Mouse (Mus musculus): ENCODE results near the gene Faap100.

Gene Faap100

DNA sequence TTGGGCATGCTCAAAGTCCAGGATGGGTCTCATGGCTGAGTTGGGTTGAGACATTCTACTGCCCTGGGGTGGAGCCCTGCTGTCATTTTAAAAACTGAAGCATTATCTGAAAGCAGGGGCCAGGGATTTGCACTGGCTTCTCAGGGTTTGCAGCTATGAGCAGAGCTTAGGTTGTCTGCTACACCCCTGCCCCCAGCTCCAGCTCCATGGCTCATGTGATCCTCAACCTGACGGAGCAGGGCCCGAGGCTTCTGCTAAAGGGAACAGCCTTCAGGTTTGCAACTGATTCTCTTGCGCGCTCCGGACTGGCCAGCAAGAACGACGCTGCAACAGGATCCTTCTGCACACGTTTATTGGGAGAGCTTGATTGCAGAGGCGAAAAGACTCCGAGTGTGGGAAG lies 58.4 kb downstream of the Faap100 start:
- no peak for DNase-seq (ENCODE audit: low spot score in 2 of 2)

DNA sequence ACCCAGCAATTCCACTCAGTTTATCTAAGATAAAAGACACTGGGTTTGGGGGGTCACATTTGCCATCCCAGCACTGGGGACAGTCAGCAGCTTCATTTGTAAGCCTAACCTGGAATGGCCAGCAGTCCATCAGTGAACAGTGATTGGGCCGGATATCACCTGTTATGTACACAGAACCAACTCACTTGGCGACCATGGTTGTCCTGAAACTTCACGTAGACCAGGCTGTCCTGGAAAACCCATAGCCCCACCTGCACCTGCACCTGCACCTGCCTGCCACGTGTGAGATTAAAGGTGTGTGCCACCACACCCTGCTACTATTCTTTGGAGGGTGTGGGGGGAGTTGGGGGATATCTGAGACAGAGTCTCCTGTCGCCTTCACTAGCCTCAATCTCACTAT lies 59.3 kb downstream of the Faap100 start:
- no peak for DNase-seq (ENCODE audit: low spot score in 2 of 2)

Data from spleen, postnatal 14 days (tissue).